Mouse (Mus musculus) hindbrain, embryonic 14.5 days (tissue): Measurements from ENCODE around the gene Rnasel. TPM values are rescaled to one million over a fixed set of nuclear protein-coding genes. Genes with fewer than 3 reads are reported as not detected.

Experiments
- ATAC-seq: fragments of 200-750 bp; cut with Nextera tagmentation; 2 replicates; pipeline ENCODE4 v1.8.0; 2017; ENCODE audit warnings: moderate number of reproducible peaks, mild to moderate bottlenecking, moderate TSS enrichment, moderate library complexity; ENCODE audit not compliant: low FRiP score
- DNase-seq: peaks from one replicate; pipeline ENCODE4 v3.0.0-alpha.2; 2015; ENCODE audit warnings: low spot score
- H3K27ac ChIP-seq: fragments of 300-500 bp; sonication (generic); 2 replicates; pipeline ENCODE4 v1.5.1; 2014; ENCODE audit warnings: mild to moderate bottlenecking, moderate library complexity
- H3K27me3 ChIP-seq: fragments of 300-500 bp; sonication (generic); 2 replicates; pipeline ENCODE4 v1.6.1; 2014; ENCODE audit warnings: mild to moderate bottlenecking, low read length, mixed read lengths; ENCODE audit not compliant: control insufficient read depth, insufficient read depth
- H3K36me3 ChIP-seq: fragments of 300-500 bp; sonication (generic); replicated peaks from 2 replicates; pipeline ENCODE4 v1.6.1; 2014; ENCODE audit not compliant: control insufficient read depth, insufficient read depth
- H3K4me1 ChIP-seq: fragments of 300-500 bp; sonication (generic); replicated peaks from 2 replicates; pipeline ENCODE4 v1.6.1; 2014; ENCODE audit warnings: antibody characterized with exemption, low read length, mixed read lengths; ENCODE audit not compliant: control insufficient read depth, insufficient read depth
- H3K4me2 ChIP-seq: fragments of 300-500 bp; sonication (generic); replicated peaks from 2 replicates; pipeline ENCODE4 v1.6.1; 2014; ENCODE audit warnings: mild to moderate bottlenecking, moderate library complexity
- H3K4me3 ChIP-seq: fragments of 300-500 bp; sonication (generic); replicated peaks from 2 replicates; pipeline ENCODE4 v1.5.1; 2014; ENCODE audit warnings: mild to moderate bottlenecking, low read length
- H3K9ac ChIP-seq: fragments of 300-500 bp; sonication (generic); 2 replicates; pipeline ENCODE4 v1.6.1; 2014
- H3K9me3 ChIP-seq: fragments of 300-500 bp; sonication (generic); 2 replicates; pipeline ENCODE4 v1.6.1; 2016; ENCODE audit warnings: low read length; ENCODE audit not compliant: control insufficient read depth
- WGBS: fragments of 180-500 bp; shearing (Covaris S2); extraction: QIAGEN DNeasy Blood & Tissue Kit; methylation state at CpG from one replicate; pipeline ENCODE4 v1.1.7; 2014; 5-methylcytosine and 5-hydroxymethylcytosine counted together
- polyA plus RNA-seq: library from polyadenylated mRNA; unstranded; fragments of >200 nt; fragmentation: Nextera tagmentation; extraction: Ambion mirVana; gene quantifications from 2 replicates; pipeline ENCODE4 v1.2.1, GENCODE M21; 2014

The Rnasel gene
- polyA plus RNA-seq: 37.2 and 40.9 TPM in 2 replicates

GRCm38 (mm10) chr1:153749211-153749801, at the start of gene Rnasel:
Gene Rnasel, plus strand, starts transcription at chr1:153749426.
- Histone ChIP-seq H3K27me3 (no peaks in the 10 kb centered on the region), H3K9ac (peak within 1 kb of the TSS; percentile 84), H3K4me2 (peak within 1 kb of the TSS; percentile 69), H3K36me3 (peaks cover 11% of the 10 kb centered on the region; the same call in 1 of the 2 replicates), H3K4me3 (peak within 1 kb of the TSS; percentile 43), H3K9me3 (no peaks in the 10 kb centered on the region), H3K27ac (peak within 1 kb of the TSS; percentile 95), H3K4me1 (peaks cover 37% of the 10 kb centered on the region)
- ATAC-seq (peak; percentile 73), DNase-seq (peak; percentile 89)
- WGBS: 1% methylated on average over 18 of the region's 18 CpGs

GRCm38 (mm10) chr1:153700448-153701063, 48.7 kb upstream of the Rnasel start:
- H3K4me3 ChIP-seq: no peak overlapping the region
- H3K36me3 ChIP-seq: no peaks in the 10 kb centered on the region
- WGBS: 83% methylated on average over 11 of the region's 11 CpGs
- H3K27ac ChIP-seq: no peak overlapping the region
- no peaks in the 10 kb centered on the region for H3K27me3 ChIP-seq
- no peak overlapping the region for H3K4me2 ChIP-seq
- DNase-seq (no peak), ATAC-seq (no peak)
- H3K9me3 ChIP-seq: no peaks in the 10 kb centered on the region
- H3K4me1 ChIP-seq: peaks cover 19% of the 10 kb centered on the region
- no peak overlapping the region for H3K9ac ChIP-seq

- no peak for ATAC-seq
- 94% methylated on average over 1 of the region's 1 CpGs for WGBS
- no peak for DNase-seq
- Histone ChIP-seq H3K27ac (no peak overlapping the region), H3K4me1 (peaks cover 19% of the 10 kb centered on the region), H3K27me3 (no peaks in the 10 kb centered on the region), H3K36me3 (no peaks in the 10 kb centered on the region), H3K4me2 (no peak overlapping the region), H3K4me3 (no peak overlapping the region), H3K9me3 (no peaks in the 10 kb centered on the region), H3K9ac (no peak overlapping the region)
These were observed 47.8 kb upstream of the Rnasel start for GRCm38 (mm10) chr1:153701461-153701860.

- no peak for ATAC-seq
- Histone ChIP-seq H3K9me3 (no peaks in the 10 kb centered on the region), H3K4me1 (peaks cover 19% of the 10 kb centered on the region), H3K27me3 (no peaks in the 10 kb centered on the region), H3K36me3 (no peaks in the 10 kb centered on the region), H3K9ac (no peak overlapping the region), H3K27ac (no peak overlapping the region), H3K4me2 (no peak overlapping the region), H3K4me3 (no peak overlapping the region)
- 82% methylated on average over 8 of the region's 8 CpGs for WGBS
- DNase-seq: no peak
These were observed 46.9 kb upstream of the Rnasel start for GRCm38 (mm10) chr1:153702166-153702852.

GRCm38 (mm10) chr1:153702853-153703410, 46.3 kb upstream of the Rnasel start:
- H3K4me2 ChIP-seq: no peak overlapping the region
- peak overlapping the region; percentile 24; the same call in 1 of the 2 replicates for H3K27ac ChIP-seq
- H3K4me1 ChIP-seq: peaks cover 19% of the 10 kb centered on the region
- H3K27me3 ChIP-seq: no peaks in the 10 kb centered on the region
- DNase-seq (no peak), ATAC-seq (peak; percentile 32)
- 29% methylated on average over 8 of the region's 8 CpGs for WGBS
- H3K36me3 ChIP-seq: no peaks in the 10 kb centered on the region
- H3K4me3 ChIP-seq: no peak overlapping the region
- H3K9me3 ChIP-seq: no peaks in the 10 kb centered on the region
- no peak overlapping the region for H3K9ac ChIP-seq

- 4% methylated on average over 12 of the region's 12 CpGs for WGBS
- Histone ChIP-seq H3K9me3 (no peaks in the 10 kb centered on the region), H3K27me3 (no peaks in the 10 kb centered on the region), H3K36me3 (no peaks in the 10 kb centered on the region), H3K4me2 (no peak overlapping the region), H3K4me1 (peaks cover 19% of the 10 kb centered on the region), H3K4me3 (no peak overlapping the region), H3K27ac (peak overlapping the region; percentile 24; the same call in 1 of the 2 replicates), H3K9ac (0 out of 2 replicates have a peak overlapping the region, but pooled peaks have one; percentile 12)
- DNase-seq (peak; percentile 53), ATAC-seq (peak; percentile 55)
These were observed 45.7 kb upstream of the Rnasel start for GRCm38 (mm10) chr1:153703445-153703991.

GRCm38 (mm10) chr1:153704174-153704573, 45.1 kb upstream of the Rnasel start:
- H3K36me3 ChIP-seq: no peaks in the 10 kb centered on the region
- peaks cover 19% of the 10 kb centered on the region for H3K4me1 ChIP-seq
- DNase-seq (peak; percentile 44), ATAC-seq (0 out of 2 replicates have a peak, but pooled peaks have one; percentile 22)
- no peaks in the 10 kb centered on the region for H3K27me3 ChIP-seq
- 14% methylated on average over 7 of the region's 7 CpGs for WGBS
- H3K27ac ChIP-seq: no peak overlapping the region
- no peak overlapping the region for H3K9ac ChIP-seq
- H3K9me3 ChIP-seq: no peaks in the 10 kb centered on the region
- H3K4me2 ChIP-seq: no peak overlapping the region
- H3K4me3 ChIP-seq: no peak overlapping the region

GRCm38 (mm10) chr1:153704996-153705395, 44.2 kb upstream of the Rnasel start:
- no peak overlapping the region for H3K9ac ChIP-seq
- no peaks in the 10 kb centered on the region for H3K9me3 ChIP-seq
- H3K27me3 ChIP-seq: no peaks in the 10 kb centered on the region
- no peak overlapping the region for H3K4me3 ChIP-seq
- H3K36me3 ChIP-seq: no peaks in the 10 kb centered on the region
- H3K4me1 ChIP-seq: peaks cover 19% of the 10 kb centered on the region
- ATAC-seq: no peak
- no peak overlapping the region for H3K27ac ChIP-seq
- DNase-seq: no peak
- 25% methylated on average over 3 of the region's 3 CpGs for WGBS
- H3K4me2 ChIP-seq: no peak overlapping the region

- peaks cover 8% of the 10 kb centered on the region for H3K4me1 ChIP-seq
- no peaks in the 10 kb centered on the region for H3K9me3 ChIP-seq
- WGBS: 87% methylated on average over 5 of the region's 5 CpGs
- no peak overlapping the region for H3K4me3 ChIP-seq
- no peak overlapping the region for H3K4me2 ChIP-seq
- DNase-seq (no peak), ATAC-seq (no peak)
- no peaks in the 10 kb centered on the region for H3K36me3 ChIP-seq
- no peak overlapping the region for H3K27ac ChIP-seq
- H3K27me3 ChIP-seq: no peaks in the 10 kb centered on the region
- no peak overlapping the region for H3K9ac ChIP-seq
These were observed 40.6 kb upstream of the Rnasel start for GRCm38 (mm10) chr1:153708626-153709025.
